Mouse (Mus musculus) olfactory bulb, adult 2 months (tissue): ENCODE measurements at regions not wholly inside any gene's neighbourhood (a gene's known extent, or its start where the extent isn't known, plus 50 kb on each side); places are given as distances from the start of the nearest gene placed in this dataset.

Source experiments
- CTCF ChIP-seq: fragments of 200-500 bp; IDR thresholded peaks from 2 replicates; pipeline ENCODE4 v1.5.1; 2012; ENCODE audit warnings: low read depth, mild to moderate bottlenecking, low read length, moderate library complexity; ENCODE audit not compliant: insufficient read depth
- POLR2A ChIP-seq: fragments of 200-500 bp; IDR thresholded peaks from 2 replicates; pipeline ENCODE4 v1.6.1; 2012; ENCODE audit warnings: mild to moderate bottlenecking, low read depth, low read length, moderate library complexity; ENCODE audit not compliant: insufficient read depth

DNA sequence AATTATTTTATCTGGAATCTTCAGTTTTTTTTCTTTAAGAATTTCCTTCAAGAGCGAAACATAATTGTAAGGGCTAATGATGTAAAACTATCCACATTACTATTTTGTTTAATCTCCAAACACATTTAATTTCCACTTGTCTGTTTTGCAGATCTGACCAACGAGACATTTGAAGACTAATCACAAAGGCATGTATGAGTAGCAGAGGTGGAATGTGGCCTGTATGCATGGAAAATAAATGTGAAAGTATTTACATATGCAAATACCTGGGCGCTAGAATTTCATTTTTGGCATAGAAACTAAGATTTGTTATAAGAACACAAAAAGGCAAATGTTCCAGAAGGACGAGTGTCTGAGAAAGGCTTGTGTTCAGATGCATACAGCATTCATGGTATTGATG lies 375.2 kb downstream of the Efnb2 start:
- TF ChIP-seq POLR2A (no peak), CTCF (no peak)
